Mouse (Mus musculus): ENCODE measurements at regions not wholly inside any gene's neighbourhood (a gene's known extent, or its start where the extent isn't known, plus 50 kb on each side); places are given as distances from the start of the nearest gene placed in this dataset.

DNA sequence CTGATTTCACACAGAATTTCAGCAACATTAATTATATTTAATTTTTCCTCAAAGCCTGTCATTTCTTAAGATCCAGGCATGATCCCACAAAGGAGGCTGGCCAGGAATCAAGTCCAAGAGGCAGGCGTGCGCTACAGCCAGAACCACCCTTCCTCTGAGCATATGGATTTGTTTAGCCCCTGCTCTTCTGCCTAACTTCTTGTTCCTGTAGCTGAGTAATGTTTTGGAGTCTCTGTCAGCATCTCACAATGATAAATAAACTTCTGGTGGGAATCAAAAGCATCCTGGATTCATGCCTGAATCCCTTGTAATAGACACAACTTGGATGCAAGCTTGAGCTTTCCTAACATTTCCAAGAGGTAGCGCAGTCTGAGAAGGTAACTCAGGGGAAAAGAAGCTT is 101.7 kb downstream of the Nog start:
- ATAC-seq (ENCODE audit: low FRiP score) = no peak
- Histone ChIP-seq H3K4me3 (replicated peaks) (no peak overlapping the region), H3K9me3 (replicated peaks) (no peaks in the 10 kb centered on the region), H3K27ac (replicated peaks) (no peak overlapping the region), H3K4me1 (no peaks in the 10 kb centered on the region), H3K4me2 (no peak overlapping the region), H3K9ac (replicated peaks) (no peak overlapping the region), H3K27me3 (replicated peaks) (no peaks in the 10 kb centered on the region), H3K36me3 (no peaks in the 10 kb centered on the region)
- 93% methylated on average over 3 of the region's 3 CpGs for WGBS

DNA sequence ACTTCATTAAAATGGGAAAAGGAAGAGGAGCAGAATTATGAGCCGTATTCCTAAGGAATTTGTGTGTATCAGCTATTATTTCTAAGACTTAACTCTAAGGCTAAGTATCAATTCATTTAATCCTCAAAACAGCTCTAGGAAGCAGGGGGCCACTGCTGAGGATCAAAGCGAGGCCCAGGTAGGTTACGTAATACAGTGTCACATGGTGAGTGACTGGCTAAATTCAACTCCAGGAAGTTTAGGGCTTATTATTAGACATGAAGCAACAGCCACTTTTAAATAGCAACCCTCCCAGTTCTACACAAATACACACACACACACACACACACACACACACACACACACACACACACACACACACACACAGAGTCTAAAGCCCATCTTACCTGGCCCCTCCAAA is 109.3 kb downstream of the Nog start:
- Histone ChIP-seq H3K36me3 (no peaks in the 10 kb centered on the region), H3K27ac (replicated peaks) (no peak overlapping the region), H3K9ac (replicated peaks) (no peak overlapping the region), H3K4me3 (replicated peaks) (no peak overlapping the region), H3K27me3 (replicated peaks) (no peaks in the 10 kb centered on the region), H3K4me2 (no peak overlapping the region), H3K4me1 (no peaks in the 10 kb centered on the region), H3K9me3 (replicated peaks) (no peaks in the 10 kb centered on the region)
- WGBS = 89% methylated on average over 3 of the region's 3 CpGs
- ATAC-seq (ENCODE audit: low FRiP score) = no peak

DNA sequence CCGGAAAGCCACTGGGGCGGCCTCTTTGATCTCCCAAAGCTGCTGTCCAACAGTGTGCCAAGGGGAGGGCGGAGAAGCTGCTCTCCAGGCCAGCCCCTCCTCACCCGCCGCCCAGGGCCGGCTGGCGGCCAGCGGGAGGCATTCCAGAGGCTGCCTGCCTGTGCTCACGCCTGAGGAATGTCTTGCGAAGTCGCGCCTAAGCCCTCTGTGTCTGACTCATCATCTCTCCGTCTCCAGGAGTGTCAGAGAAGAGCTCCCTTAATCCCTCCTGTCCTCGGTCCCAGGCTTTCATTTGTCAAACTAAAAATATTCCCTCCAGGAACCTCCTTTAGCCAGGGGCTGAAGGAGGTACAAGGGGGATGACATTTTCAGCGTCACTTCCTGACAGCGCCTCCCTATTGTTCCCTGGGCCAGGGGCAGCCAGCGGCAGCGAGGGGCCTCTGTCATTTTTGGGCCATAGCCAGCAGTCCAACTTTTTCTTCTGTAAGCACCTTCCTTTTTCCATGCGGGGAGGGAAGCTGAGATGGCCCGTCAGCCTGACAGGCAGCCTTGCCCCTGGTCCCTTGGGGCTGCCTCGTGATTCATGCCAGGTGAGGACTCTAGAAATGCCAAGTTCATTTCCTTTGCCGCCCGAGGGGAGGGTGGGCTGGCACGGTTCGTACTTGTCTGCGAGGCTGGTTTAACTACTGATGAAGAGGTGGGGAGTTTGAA is 113.4 kb downstream of the Gm525 start:
- Histone ChIP-seq H3K9ac (replicated peaks) (0 out of 2 replicates have a peak overlapping the region, but pooled peaks have one; percentile 5), H3K27ac (replicated peaks) (no peak overlapping the region)
- ATAC-seq (ENCODE audit: low FRiP score) = peak; percentile 45; the same call in 1 of the 2 replicates

DNA sequence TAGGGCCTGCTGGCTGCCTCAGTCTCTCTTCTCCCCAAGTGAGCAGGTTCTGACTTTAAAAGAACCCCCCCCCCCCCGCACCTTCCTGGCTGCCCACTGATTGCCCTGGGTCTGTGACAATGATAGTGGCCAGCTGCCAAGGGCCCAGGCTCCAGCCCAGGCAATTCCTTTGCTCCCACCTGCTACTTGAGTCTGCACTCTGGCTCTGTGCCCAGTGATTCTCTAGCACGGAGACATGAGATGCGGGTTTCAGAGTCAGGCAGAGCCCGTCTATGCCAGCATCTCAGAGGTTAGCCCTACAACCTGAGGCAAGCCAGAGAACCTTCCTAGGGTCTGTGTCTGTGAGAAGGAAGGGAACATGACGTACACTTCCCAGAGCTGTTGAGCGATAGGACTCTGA is 112.2 kb downstream of the Gm525 start:
- Histone ChIP-seq H3K4me3 (replicated peaks) (no peak overlapping the region), H3K27me3 (replicated peaks) (0 out of 2 replicates have a peak, but pooled peaks cover 2% of the 10 kb centered on the region), H3K27ac (replicated peaks) (no peak overlapping the region), H3K9ac (replicated peaks) (no peak overlapping the region), H3K36me3 (no peaks in the 10 kb centered on the region), H3K4me1 (peaks cover 18% of the 10 kb centered on the region), H3K4me2 (no peak overlapping the region), H3K9me3 (replicated peaks) (no peaks in the 10 kb centered on the region)
- ATAC-seq (ENCODE audit: low FRiP score) = no peak
- 48% methylated on average over 6 of the region's 6 CpGs for WGBS

More for the DNA sequence above, 113.4 kb downstream of the Gm525 start:
- 0 out of 2 replicates have a peak, but pooled peaks cover 2% of the 10 kb centered on the region for H3K27me3 ChIP-seq (replicated peaks)
- H3K9me3 ChIP-seq (replicated peaks) = no peaks in the 10 kb centered on the region
- 10% methylated on average over 26 of the region's 26 CpGs for WGBS
- H3K4me2 ChIP-seq = peak overlapping the region; percentile 44
- H3K4me3 ChIP-seq (replicated peaks) = peak overlapping the region; percentile 4
- no peaks in the 10 kb centered on the region for H3K36me3 ChIP-seq
- H3K4me1 ChIP-seq = peaks cover 18% of the 10 kb centered on the region

DNA sequence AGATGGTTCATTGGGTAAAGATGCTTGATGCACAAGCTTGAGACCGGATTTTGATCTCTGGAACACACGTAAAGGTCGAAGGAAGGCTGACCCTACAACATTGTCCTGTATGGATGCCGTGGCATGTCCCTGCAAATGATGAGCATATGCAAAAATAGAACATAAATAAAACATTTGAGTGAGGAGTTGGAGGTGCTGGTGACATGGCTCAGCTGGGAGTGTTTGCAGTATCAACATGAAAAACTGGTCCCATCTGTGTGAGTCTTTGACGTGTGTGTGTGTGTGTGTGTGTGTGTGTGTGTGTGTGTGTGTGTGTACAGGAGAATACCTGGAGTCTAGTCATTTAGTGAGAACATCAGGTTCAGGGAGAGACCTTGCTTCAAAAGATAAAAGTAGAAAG is 107.8 kb downstream of the Gm525 start:
- Histone ChIP-seq H3K27me3 (replicated peaks) (0 out of 2 replicates have a peak, but pooled peaks cover 2% of the 10 kb centered on the region), H3K36me3 (no peaks in the 10 kb centered on the region), H3K4me3 (replicated peaks) (no peak overlapping the region), H3K9me3 (replicated peaks) (no peaks in the 10 kb centered on the region), H3K4me2 (no peak overlapping the region), H3K4me1 (peaks cover 8% of the 10 kb centered on the region), H3K27ac (replicated peaks) (no peak overlapping the region), H3K9ac (replicated peaks) (no peak overlapping the region)
- WGBS = 88% methylated on average over 5 of the region's 5 CpGs
- ATAC-seq (ENCODE audit: low FRiP score) = no peak

DNA sequence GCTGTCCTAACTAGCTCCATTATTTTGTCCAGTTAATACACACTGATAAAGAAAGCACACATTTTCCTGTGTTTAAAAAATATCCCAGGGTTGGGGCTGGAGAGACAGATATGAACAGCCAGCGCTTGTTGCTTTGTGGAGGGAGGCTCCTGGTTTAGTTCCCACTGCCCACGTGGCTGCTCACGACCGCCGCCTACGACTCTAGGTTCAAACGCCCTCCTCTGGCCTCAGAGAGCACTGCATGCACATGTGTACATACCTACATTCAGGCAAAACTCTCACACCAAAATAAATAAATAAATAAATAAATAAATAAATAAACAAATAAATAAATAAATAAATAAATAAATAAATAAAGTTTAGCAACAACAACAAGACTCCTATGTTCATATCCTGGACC is 104.8 kb downstream of the Gm525 start:
- no peak for ATAC-seq (ENCODE audit: low FRiP score)

DNA sequence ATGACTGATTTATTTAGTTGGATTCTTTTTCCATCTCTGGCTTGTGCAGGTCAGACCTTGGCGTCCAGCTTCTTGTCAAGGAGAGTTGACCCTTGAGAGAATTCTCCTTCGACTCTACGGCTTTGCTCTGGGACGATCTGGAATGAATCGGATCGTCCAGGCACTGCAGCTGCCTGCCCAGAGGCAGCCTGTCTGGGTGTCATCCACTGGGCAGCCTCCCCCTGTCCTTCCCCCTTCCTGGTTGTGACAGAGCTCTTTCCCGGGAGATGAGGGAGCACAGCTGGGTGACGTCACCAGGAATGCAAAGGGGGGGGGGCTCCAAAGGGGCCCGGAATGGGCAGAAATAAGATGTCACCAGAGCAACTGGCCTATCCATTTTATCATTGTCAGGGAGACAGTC is 101.9 kb downstream of the Gm525 start:
- ATAC-seq (ENCODE audit: low FRiP score) = no peak
- H3K4me1 ChIP-seq = peaks cover 3% of the 10 kb centered on the region; the same call in 1 of the 2 replicates
- no peak overlapping the region for H3K9ac ChIP-seq (replicated peaks)
- WGBS = 12% methylated on average over 9 of the region's 9 CpGs
- H3K36me3 ChIP-seq = no peaks in the 10 kb centered on the region
- H3K4me3 ChIP-seq (replicated peaks) = no peak overlapping the region
- H3K4me2 ChIP-seq = no peak overlapping the region
- no peaks in the 10 kb centered on the region for H3K9me3 ChIP-seq (replicated peaks)
- no peak overlapping the region for H3K27ac ChIP-seq (replicated peaks)
- H3K27me3 ChIP-seq (replicated peaks) = no peaks in the 10 kb centered on the region

More for the DNA sequence above, 104.8 kb downstream of the Gm525 start:
- 95% methylated on average over 7 of the region's 7 CpGs for WGBS
- Histone ChIP-seq H3K4me2 (no peak overlapping the region), H3K36me3 (no peaks in the 10 kb centered on the region), H3K9ac (replicated peaks) (no peak overlapping the region), H3K27me3 (replicated peaks) (no peaks in the 10 kb centered on the region), H3K4me3 (replicated peaks) (no peak overlapping the region), H3K4me1 (peaks cover 3% of the 10 kb centered on the region; the same call in 1 of the 2 replicates), H3K27ac (replicated peaks) (no peak overlapping the region), H3K9me3 (replicated peaks) (no peaks in the 10 kb centered on the region)

DNA sequence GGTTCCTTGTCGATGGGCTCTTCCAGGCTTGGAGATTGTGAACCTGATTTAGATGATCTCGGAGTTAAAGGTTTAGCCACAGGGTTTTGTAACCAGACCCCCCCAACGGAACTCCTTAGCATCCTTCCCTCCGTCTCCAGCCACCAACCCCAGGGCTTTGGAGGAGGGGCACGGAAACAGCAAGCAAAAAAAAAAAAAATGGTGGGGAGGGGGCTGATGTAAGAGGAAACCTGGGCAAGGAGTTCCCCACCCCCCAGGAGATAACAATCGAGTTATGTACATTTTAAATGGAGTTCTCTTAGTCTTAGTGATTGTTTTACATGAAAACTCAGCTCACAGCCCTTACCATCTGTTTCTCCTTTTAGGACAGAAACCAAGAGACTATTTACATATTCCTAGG is 101.3 kb downstream of the Gm525 start:
- Histone ChIP-seq H3K27ac (replicated peaks) (no peak overlapping the region), H3K4me3 (replicated peaks) (no peak overlapping the region), H3K4me1 (peaks cover 3% of the 10 kb centered on the region; the same call in 1 of the 2 replicates), H3K36me3 (no peaks in the 10 kb centered on the region), H3K9me3 (replicated peaks) (no peaks in the 10 kb centered on the region), H3K27me3 (replicated peaks) (no peaks in the 10 kb centered on the region), H3K9ac (replicated peaks) (no peak overlapping the region), H3K4me2 (no peak overlapping the region)
- WGBS = 41% methylated on average over 6 of the region's 6 CpGs
- ATAC-seq (ENCODE audit: low FRiP score) = no peak

DNA sequence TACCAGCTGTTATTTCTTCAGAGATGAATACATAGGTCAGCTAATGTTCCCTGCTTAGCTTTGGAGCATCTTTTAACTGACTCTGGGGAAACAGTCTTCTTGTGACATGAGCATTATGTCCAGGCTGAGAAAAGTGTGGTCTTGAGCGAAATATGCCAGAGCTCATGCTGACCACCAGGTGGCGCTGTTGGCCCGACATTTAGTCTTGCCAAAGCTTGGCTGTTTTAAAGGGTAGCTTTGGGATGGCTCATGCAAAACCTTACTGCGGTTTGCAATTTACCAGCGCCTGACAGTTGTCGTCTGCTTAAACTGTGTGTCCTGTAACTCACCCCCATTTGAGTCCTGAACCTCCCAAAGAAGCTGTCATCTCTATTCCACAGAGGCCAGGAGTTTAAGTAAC is 91.6 kb downstream of the Gm525 start:
- 10% methylated on average over 6 of the region's 6 CpGs for WGBS
- ATAC-seq (ENCODE audit: low FRiP score) = no peak
- Histone ChIP-seq H3K4me3 (replicated peaks) (no peak overlapping the region), H3K4me1 (no peaks in the 10 kb centered on the region), H3K36me3 (no peaks in the 10 kb centered on the region), H3K4me2 (no peak overlapping the region), H3K27ac (replicated peaks) (no peak overlapping the region), H3K9ac (replicated peaks) (no peak overlapping the region), H3K27me3 (replicated peaks) (peaks cover 8% of the 10 kb centered on the region), H3K9me3 (replicated peaks) (no peaks in the 10 kb centered on the region)

DNA sequence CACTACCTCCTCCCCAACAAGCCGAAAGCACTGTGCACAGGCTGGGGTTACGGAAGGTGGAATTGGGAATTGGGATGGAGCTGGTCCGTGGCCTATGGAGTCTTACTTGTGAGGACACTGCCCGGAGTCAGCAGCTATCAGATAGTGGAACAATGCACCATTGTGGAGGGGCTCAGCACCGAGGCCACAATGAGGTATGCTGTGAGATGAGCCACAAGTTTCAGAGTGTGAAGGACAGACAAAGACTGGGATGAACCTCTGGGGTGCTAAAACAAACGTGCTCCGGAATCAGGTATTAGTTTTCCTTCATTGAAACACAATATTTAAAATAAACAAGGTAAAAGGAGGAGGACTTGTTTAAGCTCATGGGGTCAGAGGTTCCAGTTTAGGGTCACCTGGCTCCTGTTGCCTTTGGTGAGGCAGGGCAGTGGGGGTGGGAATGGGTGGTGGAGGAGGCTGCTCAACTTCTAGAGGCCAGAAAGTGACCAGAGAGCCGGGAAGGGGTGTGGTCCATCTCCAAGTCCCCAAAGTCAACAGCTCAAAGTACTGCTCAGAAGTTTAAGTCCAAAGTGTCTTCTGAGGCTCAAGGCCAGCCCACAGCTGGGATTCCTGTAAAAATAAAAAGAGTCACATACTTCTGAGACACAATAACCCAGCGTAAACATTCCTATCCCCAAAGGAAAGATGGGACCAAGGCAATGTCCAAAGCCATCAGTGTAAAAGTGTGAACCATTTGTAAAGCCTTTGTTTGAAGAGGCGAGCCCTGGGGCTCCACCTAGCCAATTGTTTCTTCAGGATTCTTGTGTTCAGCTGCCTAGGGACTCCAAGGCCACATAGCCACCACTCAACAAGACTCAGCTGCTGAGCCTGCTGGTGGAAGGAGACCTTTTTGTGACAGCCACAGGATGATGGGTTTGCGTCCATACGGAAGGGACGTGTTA is 80.1 kb downstream of the Gm525 start:
- ATAC-seq (ENCODE audit: low FRiP score) = no peak

DNA sequence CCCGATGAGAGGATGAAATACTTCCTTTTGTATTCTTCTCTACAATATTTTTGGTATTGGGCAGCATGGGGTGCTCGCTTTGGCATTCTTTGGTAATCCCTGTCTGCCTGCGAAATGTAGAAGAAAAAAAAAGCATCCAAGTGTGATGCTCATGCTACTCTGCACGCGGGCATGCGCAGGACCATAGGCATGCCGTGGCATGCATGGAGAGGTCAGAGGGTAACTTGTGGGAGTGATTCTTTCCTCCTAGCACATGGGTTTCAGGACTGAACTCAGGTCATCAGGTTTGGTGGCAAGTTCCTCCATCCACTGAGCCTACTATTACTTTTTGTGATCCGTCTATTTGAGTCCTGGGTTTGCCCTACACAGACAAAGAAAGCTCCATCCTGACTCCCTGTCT is 74.3 kb downstream of the Gm525 start:
- WGBS = 93% methylated on average over 8 of the region's 8 CpGs
- H3K27ac ChIP-seq (replicated peaks) = no peak overlapping the region
- H3K9me3 ChIP-seq (replicated peaks) = no peaks in the 10 kb centered on the region
- no peaks in the 10 kb centered on the region for H3K27me3 ChIP-seq (replicated peaks)
- H3K4me3 ChIP-seq (replicated peaks) = no peak overlapping the region
- ATAC-seq (ENCODE audit: low FRiP score) = no peak
- H3K4me1 ChIP-seq = peaks cover 7% of the 10 kb centered on the region; the same call in 1 of the 2 replicates
- H3K36me3 ChIP-seq = no peaks in the 10 kb centered on the region
- H3K9ac ChIP-seq (replicated peaks) = no peak overlapping the region
- H3K4me2 ChIP-seq = no peak overlapping the region

More for the DNA sequence above, 80.1 kb downstream of the Gm525 start:
- H3K4me3 ChIP-seq (replicated peaks) = no peak overlapping the region
- no peak overlapping the region for H3K9ac ChIP-seq (replicated peaks)
- H3K36me3 ChIP-seq = no peaks in the 10 kb centered on the region
- H3K27ac ChIP-seq (replicated peaks) = no peak overlapping the region
- H3K27me3 ChIP-seq (replicated peaks) = no peaks in the 10 kb centered on the region
- H3K4me2 ChIP-seq = no peak overlapping the region
- 82% methylated on average over 13 of the region's 13 CpGs for WGBS
- no peaks in the 10 kb centered on the region for H3K9me3 ChIP-seq (replicated peaks)
- no peaks in the 10 kb centered on the region for H3K4me1 ChIP-seq

Data from neural tube, embryonic 15.5 days (tissue).